Mouse (Mus musculus) embryonic facial prominence, embryonic 10.5 days (tissue): ENCODE measurements around the gene Smad3. TPM values are rescaled to one million over a fixed set of nuclear protein-coding genes. Genes with fewer than 3 reads are reported as not detected.

Experiments
- DNase-seq: peaks from one replicate; pipeline ENCODE4 v3.0.0-alpha.2; 2017; ENCODE audit warnings: low spot score
- H3K27ac ChIP-seq: fragments of 300-500 bp; sonication (generic); replicated peaks from 2 replicates; pipeline ENCODE4 v1.5.1; 2016; ENCODE audit warnings: mild to moderate bottlenecking
- H3K27me3 ChIP-seq: fragments of 300-500 bp; sonication (generic); replicated peaks from 2 replicates; pipeline ENCODE4 v1.6.1; 2016; ENCODE audit warnings: low read depth, mild to moderate bottlenecking; ENCODE audit not compliant: poor library complexity, severe bottlenecking
- H3K36me3 ChIP-seq: fragments of 300-500 bp; sonication (generic); replicated peaks from 2 replicates; pipeline ENCODE4 v1.6.1; 2016; ENCODE audit warnings: mild to moderate bottlenecking, moderate library complexity
- H3K4me1 ChIP-seq: fragments of 300-500 bp; sonication (generic); 2 replicates; pipeline ENCODE4 v1.6.1; 2016
- H3K4me3 ChIP-seq: fragments of 300-500 bp; sonication (generic); 2 replicates; pipeline ENCODE4 v1.5.1; 2016; ENCODE audit warnings: mild to moderate bottlenecking, moderate library complexity
- H3K9me3 ChIP-seq: fragments of 300-500 bp; sonication (generic); 2 replicates; pipeline ENCODE4 v1.6.1; 2016; ENCODE audit warnings: mild to moderate bottlenecking
- WGBS: fragments of 180-500 bp; shearing (Covaris S2); methylation state at CpG from one replicate; pipeline ENCODE4 v1.1.7; 2016; 5-methylcytosine and 5-hydroxymethylcytosine counted together
- polyA plus RNA-seq: library from polyadenylated mRNA; unstranded; fragments of >200 nt; fragmentation: Nextera tagmentation; extraction: Ambion mirVana; gene quantifications from 2 replicates; pipeline ENCODE4 v1.2.1, GENCODE M21; 2016

Smad3 gene
- polyA plus RNA-seq, 1 experiment from 2014 or later: 23.4 TPM

DNA sequence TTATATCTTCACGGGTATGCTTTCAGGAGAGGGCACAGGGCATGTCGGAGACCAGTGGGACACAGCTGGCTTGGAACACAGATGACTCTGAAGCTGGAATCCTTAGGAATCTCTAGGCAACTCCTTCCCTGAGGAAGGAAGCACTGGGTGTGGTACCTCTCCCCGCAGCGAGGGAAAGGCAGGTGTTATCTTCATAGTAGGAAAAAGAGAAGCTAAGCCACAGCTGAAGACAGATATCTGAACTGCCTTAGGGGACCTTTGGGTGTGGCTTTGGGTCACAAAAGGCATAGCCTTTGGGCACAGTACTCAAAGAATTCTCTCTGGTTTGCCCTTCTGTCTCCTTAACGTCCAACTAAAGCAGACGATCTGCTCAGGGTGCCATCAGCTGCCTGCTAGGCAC is 16.0 kb downstream of the Smad3 start:
- Histone ChIP-seq H3K36me3 (peaks cover 33% of the 10 kb centered on the region), H3K9me3 (no peaks in the 10 kb centered on the region), H3K4me1 (peaks cover 99% of the 10 kb centered on the region), H3K27ac (no peak overlapping the region), H3K27me3 (no peaks in the 10 kb centered on the region), H3K4me3 (no peak overlapping the region)
- 78% methylated on average over 6 of the region's 6 CpGs for WGBS
- DNase-seq: no peak

DNA sequence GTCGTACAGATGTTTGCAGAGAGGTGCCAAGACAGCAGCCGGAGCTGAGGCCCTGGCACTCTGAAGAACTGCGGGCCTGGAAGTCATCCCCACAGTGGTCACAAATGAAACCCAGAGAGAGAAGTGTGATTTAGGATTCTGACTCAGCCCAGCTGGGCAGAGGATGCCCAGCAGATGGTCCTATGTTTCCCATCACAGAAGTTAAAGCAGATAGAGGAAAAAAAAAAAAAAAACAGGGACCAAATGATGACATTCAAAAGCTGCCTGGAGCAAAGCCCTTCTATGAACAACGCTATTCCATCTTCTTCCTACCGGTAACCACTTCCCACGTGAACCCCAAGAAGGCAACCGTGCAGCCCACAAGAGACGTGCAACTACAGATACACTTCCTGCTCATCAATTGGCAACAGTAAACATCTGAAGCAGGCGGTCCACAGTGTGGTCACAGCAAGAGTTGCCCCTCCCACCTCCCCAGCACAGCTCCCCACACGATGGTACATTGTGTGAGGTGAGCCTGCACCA is 17.4 kb downstream of the Smad3 start:
- H3K27ac ChIP-seq: no peak overlapping the region
- WGBS: 86% methylated on average over 10 of the region's 10 CpGs
- DNase-seq: no peak
- H3K9me3 ChIP-seq: no peaks in the 10 kb centered on the region
- H3K4me3 ChIP-seq: no peak overlapping the region
- H3K27me3 ChIP-seq: no peaks in the 10 kb centered on the region
- peaks cover 33% of the 10 kb centered on the region for H3K36me3 ChIP-seq
- peaks cover 99% of the 10 kb centered on the region for H3K4me1 ChIP-seq

DNA sequence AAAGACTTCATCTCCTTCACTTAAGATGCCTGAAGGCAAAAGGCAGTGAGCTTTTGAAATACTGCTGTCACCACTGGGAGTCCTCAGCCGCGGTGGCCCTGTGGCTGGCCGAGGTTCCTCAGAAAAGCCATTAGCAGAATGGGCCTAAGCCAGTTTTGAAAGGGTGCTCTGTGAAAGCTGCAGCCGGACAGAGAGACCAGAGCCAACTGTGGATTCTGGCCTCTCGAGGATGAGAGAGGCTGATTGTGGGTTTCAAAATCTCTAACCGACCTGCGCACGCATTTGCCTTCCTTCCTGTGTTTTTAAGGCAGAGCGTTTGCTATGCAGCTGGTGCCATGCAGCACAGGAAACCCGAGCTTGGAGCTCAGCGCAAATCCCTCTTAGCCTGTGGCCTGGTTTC is 19.0 kb downstream of the Smad3 start:
- 69% methylated on average over 11 of the region's 11 CpGs for WGBS
- no peak for DNase-seq
- H3K27me3 ChIP-seq: no peaks in the 10 kb centered on the region
- no peak overlapping the region; the same call in 1 of the 2 replicates for H3K27ac ChIP-seq
- peaks cover 22% of the 10 kb centered on the region for H3K36me3 ChIP-seq
- peaks cover 99% of the 10 kb centered on the region for H3K4me1 ChIP-seq
- no peaks in the 10 kb centered on the region for H3K9me3 ChIP-seq
- H3K4me3 ChIP-seq: no peak overlapping the region

DNA sequence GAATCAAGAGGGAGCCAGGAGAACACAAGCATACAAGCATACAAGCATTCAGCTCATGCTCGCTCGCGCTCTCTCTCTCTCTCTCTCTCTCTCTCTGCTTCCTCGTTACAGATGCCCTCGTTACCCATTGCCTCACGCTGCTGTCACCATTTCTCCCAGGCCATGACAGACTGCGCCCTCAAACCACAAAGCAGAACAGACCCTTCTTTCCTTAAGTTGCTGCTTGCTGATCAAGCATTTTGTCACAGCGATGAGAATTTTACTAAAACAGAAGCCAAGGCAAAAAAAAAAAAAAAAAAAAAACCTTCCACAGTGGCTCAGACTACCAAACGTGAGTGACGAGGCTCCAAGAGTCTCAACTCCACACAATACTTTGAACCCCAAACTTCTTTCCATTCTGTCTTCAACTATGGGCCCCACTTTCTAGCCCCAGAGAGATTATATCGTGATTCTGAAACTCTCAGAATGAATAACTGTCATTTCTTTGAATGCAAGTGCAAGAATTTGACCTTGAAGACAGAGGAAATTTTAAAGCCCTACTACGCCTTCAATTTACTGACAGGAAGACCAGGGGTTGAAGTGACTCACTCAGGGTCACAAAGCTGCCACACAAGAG is 19.6 kb downstream of the Smad3 start:
- no peak for DNase-seq
- H3K4me1 ChIP-seq: peaks cover 97% of the 10 kb centered on the region
- H3K27ac ChIP-seq: 0 out of 2 replicates have a peak overlapping the region, but pooled peaks have one; percentile 24

DNA sequence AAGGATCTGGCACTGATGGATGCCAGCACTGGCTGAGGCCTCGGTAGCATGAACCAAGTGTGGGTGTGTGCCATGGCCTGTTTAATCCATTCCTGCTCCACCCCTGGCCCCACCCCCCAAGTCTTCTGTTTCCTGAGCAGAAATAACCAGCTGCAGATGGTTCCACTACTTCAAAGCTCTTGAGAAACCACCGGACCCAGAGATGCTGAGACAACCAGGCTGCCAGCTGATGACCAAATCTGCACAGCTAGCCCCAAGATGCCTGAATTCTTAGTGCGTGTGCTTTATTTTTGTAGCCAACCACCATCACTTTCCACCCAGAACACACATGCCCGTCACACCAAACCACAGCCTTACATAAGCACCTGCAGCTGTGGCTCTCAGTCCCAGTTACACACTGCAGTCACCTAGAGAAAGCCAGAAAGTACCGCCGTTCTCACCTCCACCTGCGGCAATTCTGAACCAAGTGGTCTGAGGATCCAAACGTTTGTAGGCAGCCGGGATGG is 20.3 kb downstream of the Smad3 start:
- H3K27me3 ChIP-seq: no peaks in the 10 kb centered on the region
- WGBS: 73% methylated on average over 9 of the region's 9 CpGs
- no peaks in the 10 kb centered on the region for H3K9me3 ChIP-seq
- peak; percentile 69 for DNase-seq
- H3K27ac ChIP-seq: no peak overlapping the region
- H3K36me3 ChIP-seq: peaks cover 22% of the 10 kb centered on the region
- H3K4me3 ChIP-seq: no peak overlapping the region
- H3K4me1 ChIP-seq: peaks cover 97% of the 10 kb centered on the region

More for the DNA sequence above, 19.6 kb downstream of the Smad3 start:
- no peak overlapping the region for H3K4me3 ChIP-seq
- no peaks in the 10 kb centered on the region for H3K9me3 ChIP-seq
- peaks cover 22% of the 10 kb centered on the region for H3K36me3 ChIP-seq
- H3K27me3 ChIP-seq: no peaks in the 10 kb centered on the region
- 79% methylated on average over 12 of the region's 12 CpGs for WGBS

DNA sequence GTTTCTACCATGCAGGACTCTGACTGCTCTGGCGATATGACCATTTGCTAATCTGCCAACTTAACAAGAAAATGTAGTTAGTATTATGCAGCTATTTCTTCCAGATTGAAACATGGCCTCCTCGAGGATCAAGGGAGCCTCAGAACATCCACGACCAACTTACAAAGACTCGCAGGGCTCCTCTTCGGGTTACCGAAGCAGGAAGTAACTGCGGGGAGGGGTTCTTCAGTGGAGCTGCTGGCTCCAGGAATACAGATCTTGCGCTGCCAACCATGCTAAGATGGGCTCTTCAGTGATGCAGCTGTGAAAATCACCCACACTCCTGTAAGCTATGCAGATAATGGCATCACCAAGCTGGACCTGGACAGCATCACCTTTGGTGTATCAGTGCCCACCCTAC is 23.5 kb downstream of the Smad3 start:
- Histone ChIP-seq H3K4me1 (peaks cover 91% of the 10 kb centered on the region), H3K4me3 (no peak overlapping the region), H3K9me3 (no peaks in the 10 kb centered on the region), H3K36me3 (peaks cover 14% of the 10 kb centered on the region), H3K27me3 (no peaks in the 10 kb centered on the region), H3K27ac (no peak overlapping the region)
- no peak for DNase-seq
- 86% methylated on average over 8 of the region's 8 CpGs for WGBS

DNA sequence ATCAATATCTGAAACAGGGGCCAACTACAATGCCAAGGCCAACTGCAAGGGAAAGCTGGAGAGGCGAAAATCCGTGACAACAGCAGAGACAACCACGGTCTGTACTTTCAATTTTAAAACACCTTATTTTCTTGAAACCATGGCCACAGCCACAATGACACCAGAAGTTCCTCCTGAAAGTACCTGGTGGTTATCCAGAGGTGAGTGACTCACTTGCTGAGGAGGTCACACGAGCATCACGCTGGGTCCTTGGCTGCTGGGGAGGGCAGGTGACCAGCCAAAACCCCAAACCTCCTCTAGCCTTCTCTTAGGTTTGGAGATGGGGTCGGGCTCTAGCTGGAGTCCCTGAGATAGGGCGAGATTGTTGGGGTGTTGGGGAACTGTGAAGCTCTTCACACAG is 25.1 kb downstream of the Smad3 start:
- Histone ChIP-seq H3K4me3 (no peak overlapping the region), H3K27me3 (no peaks in the 10 kb centered on the region), H3K27ac (no peak overlapping the region), H3K36me3 (peaks cover 18% of the 10 kb centered on the region), H3K9me3 (no peaks in the 10 kb centered on the region), H3K4me1 (peaks cover 89% of the 10 kb centered on the region)
- 93% methylated on average over 7 of the region's 7 CpGs for WGBS
- no peak for DNase-seq

DNA sequence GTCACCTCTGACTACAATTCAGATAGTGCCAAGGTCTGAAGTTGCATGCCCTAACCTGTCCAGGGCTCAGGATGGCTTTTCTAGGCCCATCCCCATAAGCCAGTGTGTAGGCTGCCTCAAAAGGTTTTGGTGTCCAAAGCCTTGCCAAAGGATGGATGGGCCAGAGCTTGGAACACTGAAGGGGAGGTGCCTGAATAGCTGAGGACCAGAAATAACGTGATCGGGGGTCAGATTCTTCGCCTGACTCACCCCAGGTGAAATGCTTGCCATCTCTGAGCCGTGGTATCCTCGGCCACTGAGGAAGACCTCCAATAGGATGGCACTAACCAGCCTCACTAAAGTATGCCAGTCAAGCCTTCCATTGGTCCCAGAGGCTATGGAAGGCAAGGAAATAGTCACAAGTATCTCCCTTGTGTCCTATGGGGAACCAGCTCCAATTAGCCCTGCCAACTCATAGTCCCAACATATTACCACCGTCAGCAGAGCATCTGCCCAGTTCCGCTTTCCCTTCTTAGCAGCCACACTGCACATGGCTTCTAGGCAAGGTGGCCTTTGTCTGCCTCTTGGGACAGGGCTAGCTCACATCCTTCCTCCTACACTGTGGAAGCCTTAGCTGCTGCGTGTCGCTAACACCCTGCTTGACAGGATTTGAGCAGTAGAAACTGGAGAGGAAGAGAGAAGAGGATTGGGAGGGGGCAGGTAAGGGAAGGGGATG is 26.5 kb downstream of the Smad3 start:
- peaks cover 89% of the 10 kb centered on the region for H3K4me1 ChIP-seq
- H3K4me3 ChIP-seq: no peak overlapping the region
- H3K27me3 ChIP-seq: no peaks in the 10 kb centered on the region
- H3K36me3 ChIP-seq: peaks cover 20% of the 10 kb centered on the region
- H3K9me3 ChIP-seq: no peaks in the 10 kb centered on the region
- 79% methylated on average over 9 of the region's 9 CpGs for WGBS
- DNase-seq: no peak
- H3K27ac ChIP-seq: peak overlapping the region; percentile 24

DNA sequence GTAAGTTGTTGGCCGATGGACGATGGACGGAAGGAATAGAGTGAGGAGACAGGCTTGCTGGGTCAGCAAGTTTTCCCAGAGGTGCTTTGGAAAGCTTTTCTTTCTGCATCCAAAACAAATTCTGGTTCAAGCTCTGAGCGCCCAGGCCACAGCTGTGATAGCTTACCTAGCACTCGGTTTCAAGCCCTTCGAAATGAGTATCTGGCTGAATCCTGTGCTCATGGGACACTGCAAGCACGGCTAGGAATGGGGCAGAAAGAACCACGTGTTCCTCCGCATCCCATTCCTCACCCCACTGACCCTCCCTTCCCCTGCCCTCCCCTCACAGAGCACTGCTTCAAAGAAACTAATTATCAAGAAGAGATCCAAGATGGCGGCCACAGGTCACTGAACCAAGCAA is 28.8 kb downstream of the Smad3 start:
- H3K27me3 ChIP-seq: no peaks in the 10 kb centered on the region
- DNase-seq: no peak
- peaks cover 73% of the 10 kb centered on the region for H3K4me1 ChIP-seq
- H3K36me3 ChIP-seq: peaks cover 35% of the 10 kb centered on the region
- no peak overlapping the region for H3K4me3 ChIP-seq
- 76% methylated on average over 10 of the region's 10 CpGs for WGBS
- no peaks in the 10 kb centered on the region for H3K9me3 ChIP-seq
- peak overlapping the region; percentile 25; the same call in 1 of the 2 replicates for H3K27ac ChIP-seq

DNA sequence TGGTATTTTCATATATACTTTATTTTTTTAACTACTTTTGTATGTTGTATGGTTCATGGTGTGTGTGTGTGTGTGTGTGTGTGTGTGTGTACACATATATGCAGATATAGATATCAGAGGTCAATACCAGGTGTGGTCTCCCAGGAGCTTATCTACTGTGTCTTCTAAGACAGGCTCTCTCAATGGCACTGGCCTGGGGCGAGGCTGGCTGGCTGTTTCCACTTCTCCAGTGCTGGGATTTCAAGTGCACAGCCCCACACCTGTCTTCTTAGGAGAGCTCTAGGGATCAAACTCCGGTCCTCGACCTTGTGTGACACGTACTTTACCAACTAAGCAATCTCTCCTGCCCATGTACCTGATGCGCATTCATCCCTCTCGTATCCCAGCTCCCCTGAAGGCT is 30.7 kb downstream of the Smad3 start:
- 87% methylated on average over 6 of the region's 6 CpGs for WGBS
- Histone ChIP-seq H3K9me3 (no peaks in the 10 kb centered on the region), H3K27ac (no peak overlapping the region), H3K4me3 (no peak overlapping the region), H3K27me3 (no peaks in the 10 kb centered on the region), H3K36me3 (peaks cover 38% of the 10 kb centered on the region), H3K4me1 (peaks cover 67% of the 10 kb centered on the region)
- no peak for DNase-seq

DNA sequence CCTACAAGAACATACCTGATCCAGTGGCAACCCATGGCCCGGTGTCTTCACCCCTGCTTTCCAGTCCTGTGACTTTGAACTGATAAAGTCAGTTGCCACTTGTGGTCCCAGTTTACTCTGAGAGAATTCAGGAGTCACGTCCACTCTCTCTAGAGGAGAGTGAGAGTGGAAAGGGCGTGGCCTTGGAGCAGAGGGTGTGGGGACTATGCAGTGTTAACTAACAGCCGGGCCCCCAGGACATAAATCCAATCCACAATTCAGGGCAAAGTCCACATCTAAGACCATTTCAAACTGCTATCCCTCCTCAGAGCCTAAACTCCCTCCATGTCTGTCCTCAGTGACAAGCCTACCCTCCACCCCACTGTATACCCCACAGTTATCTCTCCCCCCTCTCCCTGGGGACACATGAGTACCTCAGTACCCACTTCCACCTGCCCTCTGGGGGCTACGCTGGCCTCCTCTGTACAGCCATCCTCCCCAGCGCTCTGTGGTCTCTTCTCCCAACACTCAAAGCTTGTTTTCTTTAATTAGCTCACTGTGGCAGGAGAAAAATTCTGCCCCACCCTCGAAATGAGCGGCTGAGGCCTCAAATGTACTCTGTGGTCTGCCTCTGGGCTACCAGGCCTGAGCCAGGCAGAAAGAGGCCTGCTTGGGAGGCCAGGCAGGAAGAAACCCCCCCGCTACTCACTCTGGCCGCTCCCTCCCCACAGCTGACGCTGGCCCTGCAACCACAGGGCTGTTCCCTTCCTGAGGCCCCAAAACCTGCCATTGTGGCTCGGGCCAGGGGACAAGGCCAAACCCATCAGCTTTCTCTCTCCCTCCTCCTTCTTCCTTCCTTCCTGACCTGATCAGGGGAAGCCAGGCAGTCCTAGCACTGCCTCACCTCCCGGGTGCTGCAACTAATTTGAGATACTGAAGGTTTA is 31.4 kb downstream of the Smad3 start:
- peaks cover 67% of the 10 kb centered on the region for H3K4me1 ChIP-seq
- peaks cover 35% of the 10 kb centered on the region for H3K36me3 ChIP-seq
- no peaks in the 10 kb centered on the region for H3K27me3 ChIP-seq
- H3K9me3 ChIP-seq: no peaks in the 10 kb centered on the region
- H3K4me3 ChIP-seq: no peak overlapping the region
- DNase-seq: no peak
- 60% methylated on average over 13 of the region's 13 CpGs for WGBS
- H3K27ac ChIP-seq: peak overlapping the region; percentile 72

DNA sequence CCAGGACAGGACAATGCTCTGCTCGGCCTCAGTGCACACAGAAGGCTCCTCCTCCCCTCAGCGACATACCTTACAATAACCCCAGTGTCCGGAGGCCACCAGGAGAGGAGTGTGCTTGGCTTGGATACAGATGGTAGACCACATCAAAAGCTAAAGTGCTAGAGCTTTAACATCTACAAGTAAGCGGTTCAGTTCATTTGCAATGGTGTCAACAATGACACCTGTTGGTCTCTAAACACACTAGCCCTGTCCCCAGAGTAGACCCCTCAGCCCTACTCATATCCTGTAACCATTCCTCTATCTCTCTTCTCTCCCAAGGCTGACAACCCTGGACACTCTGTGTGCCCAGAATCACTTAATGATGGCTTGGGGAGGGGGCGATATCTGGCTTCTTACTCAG is 33.0 kb downstream of the Smad3 start:
- DNase-seq: no peak

More for the DNA sequence above, 33.0 kb downstream of the Smad3 start:
- H3K4me1 ChIP-seq: peaks cover 69% of the 10 kb centered on the region
- H3K36me3 ChIP-seq: peaks cover 43% of the 10 kb centered on the region
- no peak overlapping the region for H3K27ac ChIP-seq
- whole genome bisulfite sequencing: 88% methylated on average over 5 of the region's 5 CpGs
- no peak overlapping the region for H3K4me3 ChIP-seq
- H3K9me3 ChIP-seq: no peaks in the 10 kb centered on the region
- H3K27me3 ChIP-seq: no peaks in the 10 kb centered on the region
